Mouse (Mus musculus) heart, postnatal 10 days (tissue): ENCODE measurements around the gene Insyn1. TPM values are rescaled to one million over a fixed set of nuclear protein-coding genes. Genes with fewer than 3 reads are reported as not detected.

Experiments used
- DNase-seq, 2 experiments: peaks; one replicate each; pipeline ENCODE4 v3.0.0; 2021
- intact Hi-C: fragments of 180-260 bp; cut with DNase I; formaldehyde crosslinking; loops from one replicate; pipeline ENCODE4 v1.15.1; 2025
- total RNA-seq, 2 experiments: library from RNA; stranded (reverse); gene quantifications; 2 replicates each; pipeline ENCODE4 v1.2.3; 2021

Insyn1 gene
- total RNA-seq, 2 experiments from 2014 or later = 11.0 to 11.4 TPM

- intact Hi-C loops = loop anchor here (5.0 kb wide), 1 partner anchor 342 kb away; no protein-coding TSS in a partner anchor
- no peak for DNase-seq
These were observed 42.0 kb downstream of the Insyn1 start for GRCm38 (mm10) chr9:58530407-58530806.

DNA sequence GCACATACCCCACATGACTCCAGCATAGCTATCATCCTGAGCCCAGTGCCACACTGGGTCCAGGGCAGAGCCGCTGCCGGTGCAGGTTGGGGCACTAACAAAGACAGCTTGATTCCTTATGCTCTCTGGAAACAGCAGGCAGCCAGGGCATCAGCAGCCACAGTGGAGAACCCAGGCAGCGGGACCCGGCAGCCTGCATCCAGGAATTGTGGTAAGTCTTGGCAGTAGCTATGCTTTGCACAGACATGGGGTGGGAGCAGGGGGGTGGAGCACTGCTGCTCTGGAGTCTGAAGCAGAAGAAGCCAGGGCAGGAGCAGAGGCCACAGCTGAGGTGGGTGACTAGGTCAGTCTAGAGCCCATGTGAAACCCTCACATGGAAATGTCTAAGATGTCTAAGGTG lies 43.8 kb downstream of the Insyn1 start:
- DNase-seq = no peak
- intact Hi-C loops = loop anchor here (5.0 kb wide), 1 partner anchor 340 kb away; no protein-coding TSS in a partner anchor

DNA sequence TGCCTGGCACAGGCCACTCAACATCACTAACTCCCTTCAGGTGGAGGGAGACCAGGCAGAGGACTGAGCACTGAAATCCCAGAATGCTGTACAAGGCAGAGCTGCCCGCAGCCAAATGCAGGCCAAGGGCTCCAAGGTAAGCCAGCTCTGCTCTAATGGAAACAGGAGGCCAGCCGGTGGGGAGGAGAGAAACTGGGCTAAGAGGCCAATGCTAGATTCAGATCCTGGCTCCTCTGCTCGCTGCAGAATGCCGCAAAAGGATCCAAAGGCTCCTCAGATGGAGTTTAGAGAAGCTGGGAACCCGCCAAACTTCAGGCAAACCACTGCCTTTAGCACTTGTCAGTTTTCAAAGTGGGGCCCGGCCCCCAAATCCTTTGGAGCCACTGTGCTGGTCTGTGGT lies 44.9 kb downstream of the Insyn1 start:
- intact Hi-C loops = loop anchor here (5.0 kb wide), 1 partner anchor 339 kb away; no protein-coding TSS in a partner anchor

GRCm38 (mm10) chr9:58534766-58535165 lies 46.4 kb downstream of the Insyn1 start:
- DNase-seq = peak; percentile 69 to 82
- intact Hi-C loops = loop anchor here (1.0 to 5.0 kb wide), 2 partner anchors 204 to 338 kb away; no protein-coding TSS in a partner anchor

More for the DNA sequence above, 44.9 kb downstream of the Insyn1 start:
- DNase-seq = no peak

DNA sequence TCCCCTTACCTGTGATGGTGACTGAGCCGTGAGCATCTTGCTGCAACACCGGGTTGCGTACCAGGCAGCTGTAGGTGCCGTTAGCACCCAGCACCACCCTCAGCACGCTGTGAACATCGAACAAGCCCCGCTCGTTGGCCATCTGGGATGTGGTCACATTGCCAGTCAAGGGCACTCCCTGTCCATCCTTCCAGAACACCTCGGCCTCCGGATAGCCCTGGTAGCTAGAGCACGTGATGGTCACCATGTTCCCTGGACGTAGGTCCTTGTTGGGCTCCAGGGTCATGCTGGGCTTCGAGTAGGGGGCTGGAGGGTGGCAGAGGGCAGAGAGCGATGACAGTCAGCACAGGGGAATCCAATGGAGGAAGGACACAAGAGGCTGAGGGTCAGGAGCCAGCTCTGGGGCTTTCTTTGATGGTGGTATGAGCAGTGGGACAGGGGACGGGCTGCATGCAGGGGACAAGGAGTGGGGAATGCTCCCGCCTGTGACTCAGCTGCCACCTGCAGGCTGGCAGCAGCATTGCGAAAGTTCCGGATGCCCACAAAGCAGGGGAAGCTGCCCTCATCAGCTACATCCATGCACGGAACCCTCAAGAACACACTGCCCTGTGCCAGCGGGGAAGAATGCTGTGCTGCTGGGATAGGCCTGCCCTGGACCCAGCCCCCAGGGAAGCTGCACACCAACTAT lies 47.2 kb downstream of the Insyn1 start:
- DNase-seq = peak; percentile 40 to 50
- intact Hi-C loops = loop anchor here (1.0 kb wide), 1 partner anchor 205 kb away; no protein-coding TSS in a partner anchor

DNA sequence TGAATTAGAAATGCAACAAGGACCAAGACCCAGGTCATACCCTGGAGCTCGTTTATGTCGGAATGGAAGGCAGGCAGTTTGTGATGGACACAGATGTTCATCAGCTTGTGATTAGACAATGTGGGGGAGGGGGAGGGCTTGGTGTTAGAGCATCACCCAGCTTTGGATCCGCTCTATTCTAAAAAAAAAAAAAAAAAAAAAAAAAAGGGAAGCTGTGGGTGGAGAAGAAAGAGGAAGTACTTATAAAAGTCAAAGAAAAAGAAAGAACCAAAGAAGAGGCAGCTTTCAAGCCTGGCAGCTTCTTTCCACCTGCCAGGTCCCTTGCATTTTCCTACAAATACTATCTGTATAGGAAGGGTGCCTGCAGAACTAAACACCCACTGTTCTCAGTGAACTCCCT lies 49.4 kb downstream of the Insyn1 start:
- intact Hi-C loops = no loop called here
- no peak for DNase-seq

DNA sequence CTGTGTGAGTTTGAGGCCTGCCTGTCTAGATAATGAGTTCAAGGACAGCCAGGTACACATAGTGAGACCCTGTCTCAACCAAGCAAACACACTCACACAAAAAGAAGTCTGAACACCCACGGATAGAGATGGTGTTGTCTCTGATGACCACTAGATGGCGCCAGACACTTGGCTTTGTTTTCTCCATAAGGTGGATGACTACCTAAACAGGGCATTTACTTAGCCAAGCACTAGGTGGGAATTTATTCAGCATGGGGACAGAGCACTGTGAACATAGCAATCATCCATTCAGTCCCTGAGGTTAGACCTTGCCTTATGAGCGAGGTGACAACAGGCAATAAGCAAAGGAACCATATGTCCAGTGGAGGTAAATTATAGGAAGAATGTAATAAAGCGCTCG lies 51.5 kb downstream of the Insyn1 start:
- peak; percentile 64 to 80 for DNase-seq
- intact Hi-C loops = loop anchor here (1.0 kb wide), 2 partner anchors 38 to 111 kb away; no protein-coding TSS in a partner anchor

GRCm38 (mm10) chr9:58541895-58542338 lies 53.5 kb downstream of the Insyn1 start:
- intact Hi-C loops = loop anchor here (2.0 kb wide), 1 partner anchor 15 kb away; no protein-coding TSS in a partner anchor
- DNase-seq = peak; percentile 91

GRCm38 (mm10) chr9:58544879-58545324 lies 56.5 kb downstream of the Insyn1 start:
- peak; percentile 44 to 60 for DNase-seq
- intact Hi-C loops = no loop called here

GRCm38 (mm10) chr9:58545428-58545827 lies 57.0 kb downstream of the Insyn1 start:
- no peak for DNase-seq
- intact Hi-C loops = no loop called here

DNA sequence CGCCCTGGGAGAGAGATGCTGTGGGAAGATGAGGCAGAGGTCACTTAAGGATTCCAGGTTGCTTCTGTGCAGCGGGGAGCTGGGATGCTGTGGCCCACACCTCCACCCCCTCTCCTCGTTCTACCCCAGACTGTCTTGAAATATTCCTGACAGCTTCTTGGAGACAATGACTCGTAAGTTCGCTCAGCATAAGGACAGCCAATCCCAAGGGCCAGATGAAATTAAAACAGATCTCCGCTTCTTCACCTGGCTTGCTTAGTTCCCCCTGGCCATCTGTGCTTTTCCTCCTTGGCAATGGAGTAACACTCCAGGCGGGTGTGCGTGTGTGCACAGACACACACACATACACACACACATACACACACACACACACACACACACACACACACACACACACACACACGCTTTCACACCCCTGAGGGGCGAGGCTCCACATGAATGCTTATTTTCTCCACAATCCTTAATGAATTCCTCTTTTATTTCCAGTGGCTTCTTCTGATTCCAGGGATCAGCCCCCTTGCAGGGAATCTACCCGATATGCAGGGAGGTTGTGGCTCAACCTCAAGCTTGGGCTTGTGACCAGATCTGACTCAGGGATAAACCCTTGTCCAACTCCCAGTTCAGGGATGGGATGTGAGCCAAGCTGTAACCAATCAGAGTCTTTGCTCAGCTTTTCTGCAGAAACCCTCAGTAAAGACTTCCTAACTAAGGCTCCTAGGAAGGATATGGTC lies 58.4 kb downstream of the Insyn1 start:
- peak; percentile 45 to 53 for DNase-seq
- intact Hi-C loops = no loop called here

GRCm38 (mm10) chr9:58548897-58549296 lies 60.5 kb downstream of the Insyn1 start:
- intact Hi-C loops = no loop called here
- DNase-seq = no peak

Other genes with a start within 250 kb of the Insyn1 start
- gene Pml, start 238.8 kb upstream of the Insyn1 start, total RNA-seq = 10 to 100 TPM; 12.4 to 13.0 TPM
- 10 to 100 TPM; 15.5 to 15.6 TPM for gene Stoml1, start 235.4 kb upstream of the Insyn1 start, total RNA-seq
- gene Loxl1, start 175.4 kb upstream of the Insyn1 start, total RNA-seq = 10 to 100 TPM; 83.7 to 86.7 TPM
- gene Tbc1d21, start 118.1 kb upstream of the Insyn1 start, total RNA-seq = not detected
- gene Cd276, start 66.8 kb downstream of the Insyn1 start, total RNA-seq = 10 to 100 TPM; 29.8 to 30.6 TPM
- 100 to 1,000 TPM; 186 to 201 TPM for gene Nptn, start 93.6 kb downstream of the Insyn1 start, total RNA-seq